Mouse (Mus musculus) forebrain, embryonic 16.5 days (tissue): ENCODE results near the gene Fbh1. TPM values are rescaled to one million over a fixed set of nuclear protein-coding genes. Genes with fewer than 3 reads are reported as not detected.

Experiments
- ATAC-seq: fragments of 200-750 bp; cut with Nextera tagmentation; 2 replicates; pipeline ENCODE4 v1.8.0; 2017; ENCODE audit warnings: mild to moderate bottlenecking, moderate library complexity
- H3K27ac ChIP-seq: fragments of 300-500 bp; sonication (generic); 2 replicates; pipeline ENCODE4 v1.5.1; 2014; ENCODE audit warnings: low read length, control low read depth
- H3K27me3 ChIP-seq: fragments of 300-500 bp; sonication (generic); replicated peaks from 2 replicates; pipeline ENCODE4 v1.6.1; 2014; ENCODE audit warnings: low read length; ENCODE audit not compliant: control insufficient read depth, insufficient read depth
- H3K36me3 ChIP-seq: fragments of 300-500 bp; sonication (generic); 2 replicates; pipeline ENCODE4 v1.6.1; 2014; ENCODE audit not compliant: control insufficient read depth, insufficient read depth
- H3K4me1 ChIP-seq: fragments of 300-500 bp; sonication (generic); replicated peaks from 2 replicates; pipeline ENCODE4 v1.6.1; 2014; ENCODE audit warnings: low read length; ENCODE audit not compliant: control insufficient read depth, insufficient read depth
- H3K4me2 ChIP-seq: fragments of 300-500 bp; sonication (generic); 2 replicates; pipeline ENCODE4 v1.6.1; 2014; ENCODE audit warnings: mild to moderate bottlenecking, low read length, control low read depth
- H3K4me3 ChIP-seq: fragments of 300-500 bp; sonication (generic); replicated peaks from 2 replicates; pipeline ENCODE4 v1.5.1; 2014; ENCODE audit warnings: mild to moderate bottlenecking, low read length, control low read depth
- H3K9ac ChIP-seq: fragments of 300-500 bp; sonication (generic); replicated peaks from 2 replicates; pipeline ENCODE4 v1.6.1; 2014; ENCODE audit warnings: low read depth, low read length, control low read depth
- H3K9me3 ChIP-seq: fragments of 300-500 bp; sonication (generic); 2 replicates; pipeline ENCODE4 v1.6.1; 2016; ENCODE audit warnings: low read length; ENCODE audit not compliant: control insufficient read depth
- WGBS: fragments of 180-500 bp; shearing (Covaris S2); extraction: QIAGEN DNeasy Blood & Tissue Kit; methylation state at CpG from one replicate; pipeline ENCODE4 v1.1.7; 2014; 5-methylcytosine and 5-hydroxymethylcytosine counted together
- polyA plus RNA-seq: library from polyadenylated mRNA; unstranded; fragments of >200 nt; fragmentation: Nextera tagmentation; extraction: Ambion mirVana; gene quantifications from 2 replicates; pipeline ENCODE4 v1.2.1, GENCODE M21; 2015

Fbh1 gene
- polyA plus RNA-seq = 125 and 142 TPM in 2 replicates

DNA sequence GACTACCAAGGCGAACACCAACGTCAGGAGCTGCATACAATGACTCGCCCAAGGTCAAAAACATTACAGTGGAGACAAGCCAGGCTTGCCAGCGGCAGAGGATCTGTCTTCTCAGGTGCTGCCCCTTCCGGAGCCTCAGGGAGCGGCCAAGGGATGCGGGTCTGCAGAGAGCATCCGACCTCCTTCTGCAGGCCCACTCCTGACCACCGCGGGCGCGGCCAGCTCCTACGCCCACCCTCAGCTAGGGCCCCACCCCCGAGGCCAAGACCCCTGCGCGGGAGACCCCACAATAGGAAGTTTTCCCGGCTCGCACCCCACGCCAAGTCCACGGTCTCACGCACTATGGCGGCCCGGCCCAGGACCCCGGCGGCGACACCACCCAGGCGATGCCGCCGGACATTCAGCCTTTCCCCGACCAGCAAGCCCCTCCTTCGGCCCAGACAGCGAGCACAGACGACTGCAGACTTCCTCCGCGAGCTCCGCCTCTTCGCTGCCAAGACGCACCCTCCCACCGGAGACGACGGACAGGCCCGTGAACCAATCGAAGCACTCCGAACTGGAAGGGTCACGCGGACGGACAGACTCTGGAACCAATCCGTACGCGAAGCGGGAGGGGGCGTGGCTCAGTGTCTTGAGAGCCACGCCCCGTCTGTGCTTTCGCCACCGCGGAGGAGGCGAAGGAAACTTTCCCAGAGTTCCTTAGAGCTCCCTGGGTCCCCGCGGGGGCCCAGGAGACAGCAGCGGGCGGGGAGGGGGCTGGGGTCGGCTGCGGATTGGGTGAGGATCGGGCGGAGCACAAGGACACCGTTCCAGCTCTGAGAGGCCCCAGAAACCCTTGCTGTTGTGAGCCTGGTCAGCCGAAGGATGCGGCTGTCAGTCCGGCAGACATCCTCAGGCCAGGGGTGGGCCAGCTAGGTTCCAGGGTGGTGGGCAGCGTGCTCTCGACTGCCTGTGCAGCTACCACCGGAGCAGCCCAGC lies at the start of gene Fbh1, which contains the start of gene Ankrd16:
Gene Fbh1, minus strand, starts transcription at position 492 of the 978 bp plus-strand sequence.
Gene Ankrd16, plus strand, starts transcription at position 786 of the 978 bp plus-strand sequence.
- ATAC-seq = peak; percentile 95
- Histone ChIP-seq H3K36me3 (peaks cover 8% of the 10 kb centered on the region), H3K27me3 (no peaks in the 10 kb centered on the region), H3K4me2 (peak within 1 kb of the TSS; percentile 89), H3K9me3 (no peaks in the 10 kb centered on the region), H3K9ac (peak within 1 kb of the TSS; percentile 91), H3K4me3 (peak within 1 kb of the TSS; percentile 79), H3K4me1 (peaks cover 34% of the 10 kb centered on the region), H3K27ac (peak within 1 kb of the TSS; percentile 90)
- WGBS = under 1% methylated on average over 73 of the region's 73 CpGs

DNA sequence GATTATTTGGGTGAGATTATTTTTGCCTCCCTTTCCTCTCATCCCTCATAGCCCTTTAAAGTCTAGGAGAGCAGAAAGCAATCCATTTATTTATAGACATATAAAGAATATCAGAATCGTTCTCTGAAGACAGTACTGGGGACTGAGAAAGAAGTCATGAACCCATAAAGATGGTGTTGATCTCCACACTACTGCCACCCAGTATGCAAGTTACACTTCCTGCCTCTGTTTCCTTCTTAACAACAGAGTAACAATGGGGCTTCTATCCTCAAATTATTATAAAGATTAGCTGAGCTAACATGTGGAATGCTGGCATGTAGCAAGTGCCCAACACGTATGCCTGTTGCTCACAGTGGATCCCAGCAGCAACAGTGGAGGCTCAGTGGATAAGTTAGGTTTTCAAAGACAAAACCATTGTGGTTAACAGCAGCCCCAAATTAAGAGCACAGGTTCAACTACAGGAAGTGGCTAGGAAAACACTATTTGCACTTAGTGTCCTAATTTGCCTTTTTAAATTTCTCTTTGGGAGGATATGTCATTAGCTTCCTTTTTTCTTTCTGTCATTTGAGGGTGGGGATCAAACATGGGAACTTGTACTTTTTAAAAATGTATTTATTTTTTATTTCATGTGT lies 24.0 kb upstream of the Fbh1 start:
- Histone ChIP-seq H3K9me3 (no peaks in the 10 kb centered on the region), H3K27me3 (no peaks in the 10 kb centered on the region), H3K4me1 (no peaks in the 10 kb centered on the region), H3K27ac (no peak overlapping the region), H3K4me3 (no peak overlapping the region), H3K36me3 (no peaks in the 10 kb centered on the region), H3K4me2 (no peak overlapping the region), H3K9ac (no peak overlapping the region)
- no peak for ATAC-seq
- WGBS = 86% methylated on average over 2 of the region's 2 CpGs

DNA sequence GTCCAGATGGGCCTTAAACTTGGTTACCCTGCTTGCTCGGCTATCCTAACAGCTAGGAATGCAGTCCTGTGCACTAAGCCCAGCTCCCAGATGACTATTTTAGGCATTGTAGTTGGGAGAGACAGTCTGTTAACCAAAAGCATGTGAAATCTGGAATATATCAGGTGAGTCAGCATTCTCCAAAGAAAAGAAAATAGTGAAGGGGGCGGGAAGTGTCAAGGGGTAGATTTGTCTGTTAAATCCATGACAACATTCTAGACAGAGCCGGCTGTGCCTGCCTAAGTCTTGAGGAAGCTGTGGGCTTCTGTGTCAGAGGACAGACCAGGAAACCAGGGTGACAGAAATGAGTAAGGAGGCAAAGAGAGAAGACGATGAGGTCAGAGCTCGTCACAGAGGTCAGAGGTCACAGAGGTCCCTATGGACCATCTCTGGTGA lies 20.6 kb upstream of the Fbh1 start:
- 79% methylated on average over 5 of the region's 5 CpGs for WGBS
- Histone ChIP-seq H3K9ac (no peak overlapping the region), H3K4me3 (no peak overlapping the region), H3K4me1 (no peaks in the 10 kb centered on the region), H3K27me3 (no peaks in the 10 kb centered on the region), H3K36me3 (0 out of 2 replicates have a peak, but pooled peaks cover 3% of the 10 kb centered on the region), H3K27ac (no peak overlapping the region), H3K4me2 (no peak overlapping the region), H3K9me3 (no peaks in the 10 kb centered on the region)
- ATAC-seq = no peak

DNA sequence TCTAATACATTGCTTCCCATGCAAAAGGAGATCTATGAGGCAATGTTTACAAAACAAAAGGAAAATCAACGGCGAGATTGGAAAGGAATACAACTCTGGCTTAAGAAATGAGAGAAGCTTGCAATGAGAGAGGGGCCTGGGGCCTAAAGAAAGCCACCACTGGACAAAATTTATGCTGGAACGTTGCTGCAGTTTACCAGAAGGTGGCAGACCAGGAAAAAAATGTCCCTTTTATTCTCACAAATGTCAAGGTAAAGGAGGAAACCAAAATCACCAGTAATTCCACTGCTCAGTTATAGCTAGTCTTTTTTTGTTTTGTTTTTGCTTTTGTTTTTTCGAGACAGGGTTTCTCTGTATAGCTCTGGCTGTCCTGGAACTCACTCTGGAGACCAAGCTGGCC lies 17.3 kb upstream of the Fbh1 start:
- no peak for ATAC-seq

DNA sequence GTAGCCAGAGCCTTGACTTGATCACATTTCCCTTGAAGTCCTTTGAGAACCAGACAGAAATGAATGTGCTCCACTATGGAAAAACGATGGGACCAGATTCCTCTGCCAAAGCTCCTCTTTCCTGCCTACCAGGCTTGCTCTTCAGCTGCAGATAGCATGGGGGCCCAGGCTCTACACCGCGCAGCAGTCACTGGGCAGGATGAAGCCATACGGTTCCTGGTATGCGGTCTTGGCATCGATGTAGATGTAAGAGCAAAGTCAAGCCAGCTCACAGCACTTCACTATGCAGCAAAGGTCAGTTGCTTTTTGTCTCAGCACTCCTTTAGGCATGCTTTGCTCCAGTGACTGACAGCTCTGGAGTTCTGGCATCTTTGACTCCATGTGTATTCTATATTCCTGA lies 6.8 kb upstream of the Fbh1 start:
- H3K4me3 ChIP-seq = no peak overlapping the region

More for the DNA sequence above, 17.3 kb upstream of the Fbh1 start:
- no peaks in the 10 kb centered on the region for H3K27me3 ChIP-seq
- H3K36me3 ChIP-seq = peaks cover 21% of the 10 kb centered on the region
- H3K27ac ChIP-seq = no peak overlapping the region
- no peak overlapping the region for H3K4me3 ChIP-seq
- H3K4me2 ChIP-seq = no peak overlapping the region
- WGBS = 78% methylated on average over 4 of the region's 4 CpGs
- no peaks in the 10 kb centered on the region for H3K9me3 ChIP-seq
- no peak overlapping the region for H3K9ac ChIP-seq
- H3K4me1 ChIP-seq = no peaks in the 10 kb centered on the region

DNA sequence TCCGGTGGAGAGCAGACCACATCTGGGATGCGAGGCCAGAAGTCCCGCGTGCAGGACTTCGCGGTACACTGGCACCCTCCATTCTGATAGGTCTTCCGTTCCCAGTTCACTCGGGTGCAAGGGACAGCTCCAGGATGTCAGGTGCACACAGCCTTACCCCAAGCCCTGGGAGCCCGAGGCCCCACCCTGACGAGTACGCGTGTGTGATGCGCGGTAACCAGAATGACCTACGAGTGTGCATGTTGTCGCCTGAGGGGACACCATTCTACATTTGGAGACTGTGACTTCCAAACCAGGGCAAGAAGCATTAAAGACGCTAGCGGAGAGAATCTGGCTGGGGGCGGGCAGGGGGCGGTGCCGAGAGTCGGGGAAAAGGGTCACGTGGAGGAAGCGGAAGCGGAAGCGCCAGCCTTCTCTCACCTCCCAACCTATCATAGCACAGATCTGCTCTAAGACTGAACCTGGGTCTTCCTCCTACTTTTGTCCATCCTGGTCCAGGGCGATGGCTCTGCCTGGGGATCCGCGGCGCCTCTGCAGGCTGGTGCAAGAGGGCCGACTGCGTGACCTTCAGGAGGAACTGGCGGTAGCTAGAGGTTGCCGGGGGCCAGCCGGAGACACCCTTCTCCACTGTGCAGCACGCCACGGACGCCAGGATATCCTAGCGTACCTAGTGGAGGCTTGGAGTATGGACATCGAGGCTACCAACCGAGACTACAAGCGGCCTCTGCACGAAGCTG lies 873 bp upstream of the Fbh1 start:
- Histone ChIP-seq H3K36me3 (peaks cover 15% of the 10 kb centered on the region), H3K4me2 (peak overlapping the region; percentile 63), H3K27me3 (no peaks in the 10 kb centered on the region), H3K4me3 (peak overlapping the region; percentile 79), H3K27ac (peak overlapping the region; percentile 90), H3K4me1 (peaks cover 34% of the 10 kb centered on the region), H3K9ac (peak overlapping the region; percentile 80), H3K9me3 (no peaks in the 10 kb centered on the region)
- ATAC-seq = peak; percentile 88
- WGBS = under 1% methylated on average over 43 of the region's 43 CpGs

More for the DNA sequence above, 6.8 kb upstream of the Fbh1 start:
- no peaks in the 10 kb centered on the region for H3K27me3 ChIP-seq
- WGBS = 96% methylated on average over 6 of the region's 6 CpGs
- H3K27ac ChIP-seq = no peak overlapping the region
- H3K4me2 ChIP-seq = no peak overlapping the region
- no peak for ATAC-seq
- peaks cover 16% of the 10 kb centered on the region for H3K4me1 ChIP-seq
- H3K9me3 ChIP-seq = no peaks in the 10 kb centered on the region
- H3K36me3 ChIP-seq = peaks cover 45% of the 10 kb centered on the region
- H3K9ac ChIP-seq = no peak overlapping the region

DNA sequence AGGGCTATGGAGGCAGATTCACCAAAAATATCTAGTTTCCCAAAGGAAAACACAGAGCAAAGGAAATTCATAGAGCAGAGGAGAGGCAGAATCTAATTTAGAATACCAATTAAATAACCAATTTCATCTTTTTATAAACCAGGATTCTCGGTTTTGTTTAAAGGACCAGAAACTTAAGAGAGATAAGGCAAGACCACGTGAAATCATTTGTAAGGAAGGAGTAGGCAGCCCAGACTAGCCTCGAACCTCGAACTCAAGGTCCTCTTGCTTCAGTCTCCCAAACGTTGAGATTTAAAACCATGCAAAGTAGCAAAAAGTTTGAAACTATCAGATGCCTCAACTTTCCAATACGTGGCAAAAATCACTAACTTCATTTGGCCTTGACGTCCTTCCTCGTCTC lies 967 bp downstream of the Fbh1 start:
- Histone ChIP-seq H3K4me1 (peaks cover 34% of the 10 kb centered on the region), H3K4me2 (peak overlapping the region; percentile 89), H3K27me3 (no peaks in the 10 kb centered on the region), H3K9me3 (no peaks in the 10 kb centered on the region), H3K4me3 (peak overlapping the region; percentile 79), H3K27ac (no peak overlapping the region), H3K9ac (peak overlapping the region; percentile 91), H3K36me3 (peaks cover 2% of the 10 kb centered on the region)
- WGBS = 51% methylated on average over 8 of the region's 8 CpGs
- ATAC-seq = no peak

DNA sequence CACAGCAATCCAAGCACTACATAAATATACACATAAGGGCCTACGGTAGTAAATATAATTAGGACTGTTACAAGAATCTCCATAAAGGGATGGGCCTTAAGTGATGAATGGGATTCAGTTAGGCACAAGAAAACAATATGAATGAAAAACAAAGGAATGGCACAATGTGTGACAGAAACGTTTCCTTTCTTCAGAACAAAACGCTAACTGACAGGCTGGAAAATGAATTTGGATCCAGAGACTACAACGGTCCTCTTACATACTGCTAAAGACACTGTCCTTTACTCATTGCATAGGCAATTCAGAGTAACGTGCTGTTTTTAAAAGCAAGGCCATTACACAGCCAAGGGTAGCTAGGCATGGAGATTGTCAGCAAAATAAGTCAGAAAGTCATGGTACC lies 2.3 kb downstream of the Fbh1 start:
- Histone ChIP-seq H3K4me3 (no peak overlapping the region), H3K4me2 (no peak overlapping the region), H3K27me3 (no peaks in the 10 kb centered on the region), H3K36me3 (no peaks in the 10 kb centered on the region), H3K9me3 (no peaks in the 10 kb centered on the region), H3K9ac (no peak overlapping the region), H3K4me1 (peaks cover 28% of the 10 kb centered on the region), H3K27ac (no peak overlapping the region)
- ATAC-seq = no peak
- WGBS = 75% methylated on average over 5 of the region's 5 CpGs
